Mouse (Mus musculus): ENCODE results near the gene Bglap3. TPM values are rescaled to one million over a fixed set of nuclear protein-coding genes. Genes with fewer than 3 reads are reported as not detected.
A peak's percentile ranks its signal among the peaks of the same experiment; 100 is the strongest.
"Not testable (repeated sequence)": the region's sequence is repeated elsewhere in the genome, so short reads cannot be mapped to it uniquely, and the experiment has no call there.

The Bglap3 gene
- polyA plus RNA-seq, 1 experiment from 2014 or later = not detected

GRCm38 (mm10) chr3:88407090-88407489 is 34.5 kb upstream of the Bglap3 start:
- 5% methylated on average over 2 of the region's 2 CpGs for WGBS
- ATAC-seq (ENCODE audit: extremely low read depth, insufficient number of reproducible peaks, low FRiP score, low TSS enrichment) = no peak
- Histone ChIP-seq H3K4me3 (no peak overlapping the region), H3K4me1 (peaks cover 39% of the 10 kb centered on the region), H3K9me3 (no peaks in the 10 kb centered on the region), H3K27ac (replicated peaks) (0 out of 2 replicates have a peak overlapping the region, but pooled peaks have one; percentile 28), H3K27me3 (replicated peaks) (no peaks in the 10 kb centered on the region), H3K9ac (peak overlapping the region; percentile 58), H3K4me2 (no peak overlapping the region), H3K36me3 (peaks cover 34% of the 10 kb centered on the region)

GRCm38 (mm10) chr3:88403522-88404230 is 31.1 kb upstream of the Bglap3 start:
- Histone ChIP-seq H3K4me1 (peaks cover 21% of the 10 kb centered on the region), H3K36me3 (peaks cover 48% of the 10 kb centered on the region), H3K4me3 (no peak overlapping the region), H3K27ac (replicated peaks) (no peak overlapping the region), H3K27me3 (replicated peaks) (no peaks in the 10 kb centered on the region), H3K9me3 (no peaks in the 10 kb centered on the region), H3K4me2 (no peak overlapping the region), H3K9ac (no peak overlapping the region)
- ATAC-seq (ENCODE audit: extremely low read depth, insufficient number of reproducible peaks, low FRiP score, low TSS enrichment) = no peak
- 90% methylated on average over 10 of the region's 10 CpGs for WGBS

- Histone ChIP-seq H3K36me3 (peaks cover 86% of the 10 kb centered on the region), H3K9ac (no peak overlapping the region), H3K27ac (replicated peaks) (no peak overlapping the region), H3K9me3 (no peaks in the 10 kb centered on the region), H3K4me2 (no peak overlapping the region), H3K4me3 (no peak overlapping the region), H3K27me3 (replicated peaks) (no peaks in the 10 kb centered on the region), H3K4me1 (no peaks in the 10 kb centered on the region)
- WGBS = 89% methylated on average over 2 of the region's 2 CpGs
- ATAC-seq (ENCODE audit: extremely low read depth, insufficient number of reproducible peaks, low FRiP score, low TSS enrichment) = no peak
These were observed 26.1 kb upstream of the Bglap3 start for GRCm38 (mm10) chr3:88398666-88399065.

- no peak for ATAC-seq (ENCODE audit: extremely low read depth, insufficient number of reproducible peaks, low FRiP score, low TSS enrichment)
- no peak overlapping the region for H3K4me3 ChIP-seq
- peaks cover 67% of the 10 kb centered on the region for H3K36me3 ChIP-seq
- WGBS = 84% methylated on average over 8 of the region's 8 CpGs
- H3K9ac ChIP-seq = no peak overlapping the region
- H3K4me2 ChIP-seq = no peak overlapping the region
- no peak overlapping the region for H3K27ac ChIP-seq (replicated peaks)
- H3K9me3 ChIP-seq = no peaks in the 10 kb centered on the region
- no peaks in the 10 kb centered on the region for H3K4me1 ChIP-seq
- H3K27me3 ChIP-seq (replicated peaks) = no peaks in the 10 kb centered on the region
These were observed 23.2 kb upstream of the Bglap3 start for GRCm38 (mm10) chr3:88395742-88396141.

GRCm38 (mm10) chr3:88395288-88395687 is 22.7 kb upstream of the Bglap3 start:
- WGBS = 86% methylated on average over 6 of the region's 6 CpGs

GRCm38 (mm10) chr3:88393776-88394375 is 21.3 kb upstream of the Bglap3 start:
- WGBS = 85% methylated on average over 9 of the region's 9 CpGs
- H3K27me3 ChIP-seq (replicated peaks) = no peaks in the 10 kb centered on the region
- no peak overlapping the region for H3K4me3 ChIP-seq
- ATAC-seq (ENCODE audit: extremely low read depth, insufficient number of reproducible peaks, low FRiP score, low TSS enrichment) = no peak
- no peaks in the 10 kb centered on the region for H3K4me1 ChIP-seq
- peaks cover 62% of the 10 kb centered on the region for H3K36me3 ChIP-seq
- H3K27ac ChIP-seq (replicated peaks) = no peak overlapping the region
- H3K9ac ChIP-seq = no peak overlapping the region
- H3K4me2 ChIP-seq = no peak overlapping the region
- no peaks in the 10 kb centered on the region for H3K9me3 ChIP-seq

More at GRCm38 (mm10) chr3:88395288-88395687, 22.7 kb upstream of the Bglap3 start:
- Histone ChIP-seq H3K9me3 (no peaks in the 10 kb centered on the region), H3K4me3 (no peak overlapping the region), H3K27me3 (replicated peaks) (no peaks in the 10 kb centered on the region), H3K4me2 (no peak overlapping the region), H3K4me1 (no peaks in the 10 kb centered on the region), H3K36me3 (peaks cover 69% of the 10 kb centered on the region), H3K9ac (no peak overlapping the region), H3K27ac (replicated peaks) (no peak overlapping the region)
- no peak for ATAC-seq (ENCODE audit: extremely low read depth, insufficient number of reproducible peaks, low FRiP score, low TSS enrichment)

GRCm38 (mm10) chr3:88384364-88384763 is 11.8 kb upstream of the Bglap3 start, which contains the start of gene Bglap:
Gene Bglap, minus strand, starts transcription at chr3:88384464.
- H3K36me3 ChIP-seq = no peaks in the 10 kb centered on the region
- no peaks in the 10 kb centered on the region for H3K27me3 ChIP-seq (replicated peaks)
- H3K4me2 ChIP-seq = no peak within 1 kb of the TSS

GRCm38 (mm10) chr3:88382383-88382782 is 9.8 kb upstream of the Bglap3 start:
- 0 out of 2 replicates have a peak, but pooled peaks have one; percentile 12 for ATAC-seq (ENCODE audit: extremely low read depth, insufficient number of reproducible peaks, low FRiP score, low TSS enrichment)
- H3K27ac ChIP-seq (replicated peaks); H3K27me3 ChIP-seq (replicated peaks); H3K36me3 ChIP-seq; H3K9ac ChIP-seq; H3K4me1 ChIP-seq; H3K4me3 ChIP-seq; H3K9me3 ChIP-seq: not testable (repeated sequence)
- peak overlapping the region; percentile 65; the same call in 1 of the 2 replicates for H3K4me2 ChIP-seq
- 35% methylated on average over 2 of the region's 7 CpGs for WGBS

More at GRCm38 (mm10) chr3:88384364-88384763, 11.8 kb upstream of the Bglap3 start, which contains the start of gene Bglap:
- H3K9me3 ChIP-seq = no peaks in the 10 kb centered on the region
- no peak within 1 kb of the TSS for H3K9ac ChIP-seq
- ATAC-seq (ENCODE audit: extremely low read depth, insufficient number of reproducible peaks, low FRiP score, low TSS enrichment) = no peak
- WGBS = 66% methylated on average over 5 of the region's 5 CpGs
- peaks cover 3% of the 10 kb centered on the region; the same call in 1 of the 2 replicates for H3K4me1 ChIP-seq
- H3K4me3 ChIP-seq = no peak within 1 kb of the TSS
- no peak within 1 kb of the TSS for H3K27ac ChIP-seq (replicated peaks)

- not testable (repeated sequence) for H3K27ac ChIP-seq (replicated peaks); ATAC-seq (ENCODE audit: extremely low read depth, insufficient number of reproducible peaks, low FRiP score, low TSS enrichment); H3K9me3 ChIP-seq; H3K4me1 ChIP-seq; H3K36me3 ChIP-seq; H3K27me3 ChIP-seq (replicated peaks)
- Histone ChIP-seq H3K9ac (0 out of 2 replicates have a peak overlapping the region, but pooled peaks have one; percentile 44), H3K4me3 (peak overlapping the region; percentile 26; the same call in 1 of the 2 replicates), H3K4me2 (peak overlapping the region; percentile 65)
- 10% methylated on average over 20 of the region's 22 CpGs for WGBS
These were observed 9.1 kb upstream of the Bglap3 start for GRCm38 (mm10) chr3:88381389-88382315.

- 67% methylated on average over 5 of the region's 5 CpGs for WGBS
- not testable (repeated sequence) for H3K4me3 ChIP-seq; ATAC-seq (ENCODE audit: extremely low read depth, insufficient number of reproducible peaks, low FRiP score, low TSS enrichment); H3K27me3 ChIP-seq (replicated peaks); H3K9ac ChIP-seq; H3K9me3 ChIP-seq; H3K4me2 ChIP-seq; H3K27ac ChIP-seq (replicated peaks); H3K36me3 ChIP-seq
- H3K4me1 ChIP-seq = peaks cover 10% of the 10 kb centered on the region; the same call in 1 of the 2 replicates
These were observed 6.1 kb upstream of the Bglap3 start, which contains the start of gene Bglap2 for GRCm38 (mm10) chr3:88378599-88378998. Gene Bglap2, minus strand, starts transcription at chr3:88378699.

GRCm38 (mm10) chr3:88376644-88377043 is 4.1 kb upstream of the Bglap3 start:
- Histone ChIP-seq H3K4me3 (peak overlapping the region; percentile 25), H3K4me2 (peak overlapping the region; percentile 62)
- not testable (repeated sequence) for H3K9me3 ChIP-seq; H3K4me1 ChIP-seq; H3K9ac ChIP-seq; ATAC-seq (ENCODE audit: extremely low read depth, insufficient number of reproducible peaks, low FRiP score, low TSS enrichment); H3K27ac ChIP-seq (replicated peaks); H3K36me3 ChIP-seq; H3K27me3 ChIP-seq (replicated peaks)
- WGBS = 25% methylated on average over 5 of the region's 7 CpGs

Data from heart, embryonic 13.5 days (tissue).